Mouse (Mus musculus) forebrain, embryonic 12.5 days (tissue): ENCODE measurements at regions not wholly inside any gene's neighbourhood (a gene's known extent, or its start where the extent isn't known, plus 50 kb on each side); places are given as distances from the start of the nearest gene placed in this dataset.
A peak's percentile ranks its signal among the peaks of the same experiment; 100 is the strongest.
"Not testable (repeated sequence)": the region's sequence is repeated elsewhere in the genome, so short reads cannot be mapped to it uniquely, and the experiment has no call there.

Experiments
- ATAC-seq: fragments of 200-750 bp; cut with Nextera tagmentation; 2 replicates; pipeline ENCODE4 v1.8.0; 2017; ENCODE audit warnings: moderate TSS enrichment; ENCODE audit not compliant: low FRiP score
- H3K27ac ChIP-seq: fragments of 300-500 bp; sonication (generic); 2 replicates; pipeline ENCODE4 v1.5.1; 2016; ENCODE audit warnings: mild to moderate bottlenecking
- H3K27me3 ChIP-seq: fragments of 300-500 bp; sonication (generic); 2 replicates; pipeline ENCODE4 v1.6.1; 2016; ENCODE audit warnings: mild to moderate bottlenecking
- H3K36me3 ChIP-seq: fragments of 300-500 bp; sonication (generic); replicated peaks from 2 replicates; pipeline ENCODE4 v1.6.1; 2016; ENCODE audit warnings: mild to moderate bottlenecking
- H3K4me1 ChIP-seq: fragments of 300-500 bp; sonication (generic); 2 replicates; pipeline ENCODE4 v1.6.1; 2016
- H3K4me2 ChIP-seq: fragments of 300-500 bp; sonication (generic); 2 replicates; pipeline ENCODE4 v1.6.1; 2016; ENCODE audit warnings: mild to moderate bottlenecking, moderate library complexity
- H3K4me3 ChIP-seq: fragments of 300-500 bp; sonication (generic); replicated peaks from 2 replicates; pipeline ENCODE4 v1.5.1; 2016; ENCODE audit warnings: mild to moderate bottlenecking
- H3K9ac ChIP-seq: fragments of 300-500 bp; sonication (generic); 2 replicates; pipeline ENCODE4 v1.6.1; 2016; ENCODE audit warnings: mild to moderate bottlenecking
- H3K9me3 ChIP-seq: fragments of 300-500 bp; sonication (generic); 2 replicates; pipeline ENCODE4 v1.6.1; 2016
- WGBS: fragments of 180-500 bp; shearing (Covaris S2); methylation state at CpG from one replicate; pipeline ENCODE4 v1.1.7; 2016; 5-methylcytosine and 5-hydroxymethylcytosine counted together

DNA sequence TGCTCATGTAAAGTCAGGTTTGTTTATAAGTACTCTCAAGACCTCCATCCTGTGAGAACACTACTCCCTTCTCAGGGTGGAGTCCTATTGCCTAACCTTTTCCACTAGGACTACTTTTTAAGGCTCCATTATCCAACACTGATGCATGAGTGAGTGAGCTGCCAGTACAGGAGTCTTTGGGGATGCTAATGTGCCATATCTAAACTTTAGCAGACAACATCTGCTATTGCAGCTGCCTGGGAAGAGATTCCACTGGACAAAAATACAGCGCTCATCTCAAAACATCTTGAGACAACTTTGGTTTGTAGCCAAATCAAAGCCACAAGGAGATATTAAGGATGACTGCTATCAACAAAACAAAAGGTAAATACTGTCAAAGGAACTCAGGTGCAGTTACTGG lies 52.3 kb upstream of the Gm10985 start:
- Histone ChIP-seq H3K4me3 (no peak overlapping the region), H3K4me2 (no peak overlapping the region), H3K36me3 (no peaks in the 10 kb centered on the region), H3K4me1 (no peaks in the 10 kb centered on the region), H3K9ac (no peak overlapping the region), H3K27me3 (no peaks in the 10 kb centered on the region), H3K9me3 (no peaks in the 10 kb centered on the region), H3K27ac (no peak overlapping the region)
- no peak for ATAC-seq
- 95% methylated on average over 1 of the region's 1 CpGs for WGBS

DNA sequence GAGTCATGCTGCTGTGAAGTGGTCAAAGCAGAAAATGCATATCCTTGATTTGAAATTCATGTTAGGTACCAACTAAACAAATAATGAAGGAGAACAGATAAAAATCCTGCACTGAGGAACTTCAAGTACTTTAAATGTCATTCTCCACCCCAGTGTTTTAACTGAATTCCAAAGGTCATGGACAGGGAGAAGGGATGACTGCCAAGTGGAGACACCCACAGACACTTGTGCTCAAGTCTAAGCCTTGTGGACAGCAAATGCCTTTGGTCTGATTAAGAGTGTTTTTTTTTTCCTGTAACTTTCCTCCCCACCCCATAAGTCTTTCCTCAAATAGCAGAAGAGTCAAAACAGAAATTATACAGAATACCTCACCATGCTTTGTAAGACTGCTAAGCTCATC lies 55.2 kb upstream of the Gm10985 start:
- no peak overlapping the region for H3K4me3 ChIP-seq
- no peaks in the 10 kb centered on the region for H3K9me3 ChIP-seq
- H3K27me3 ChIP-seq, result no peaks in the 10 kb centered on the region
- no peak overlapping the region for H3K27ac ChIP-seq
- no peaks in the 10 kb centered on the region for H3K4me1 ChIP-seq
- no peak overlapping the region for H3K4me2 ChIP-seq
- ATAC-seq, result no peak
- H3K9ac ChIP-seq, result no peak overlapping the region
- no peaks in the 10 kb centered on the region for H3K36me3 ChIP-seq

DNA sequence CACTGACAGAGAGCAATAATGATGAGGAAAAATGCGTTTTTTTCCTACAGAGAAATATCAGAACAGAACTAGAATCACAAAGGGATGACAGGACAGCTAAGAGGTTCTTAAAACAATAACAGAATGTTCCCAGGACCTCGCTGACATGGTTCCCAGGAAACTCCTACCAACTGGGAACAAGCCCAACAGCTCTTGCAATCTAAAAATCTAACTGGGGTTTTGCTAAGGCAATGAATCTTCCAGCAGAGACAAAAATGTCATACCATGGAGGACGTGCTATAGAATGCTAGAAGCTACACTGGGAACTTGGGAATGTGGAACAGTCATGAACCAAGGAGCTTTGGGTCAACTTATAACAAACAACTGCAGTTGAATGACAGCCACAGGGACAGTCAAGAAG lies 59.7 kb upstream of the Gm10985 start:
- no peak overlapping the region for H3K9ac ChIP-seq
- WGBS, result 71% methylated on average over 3 of the region's 3 CpGs

DNA sequence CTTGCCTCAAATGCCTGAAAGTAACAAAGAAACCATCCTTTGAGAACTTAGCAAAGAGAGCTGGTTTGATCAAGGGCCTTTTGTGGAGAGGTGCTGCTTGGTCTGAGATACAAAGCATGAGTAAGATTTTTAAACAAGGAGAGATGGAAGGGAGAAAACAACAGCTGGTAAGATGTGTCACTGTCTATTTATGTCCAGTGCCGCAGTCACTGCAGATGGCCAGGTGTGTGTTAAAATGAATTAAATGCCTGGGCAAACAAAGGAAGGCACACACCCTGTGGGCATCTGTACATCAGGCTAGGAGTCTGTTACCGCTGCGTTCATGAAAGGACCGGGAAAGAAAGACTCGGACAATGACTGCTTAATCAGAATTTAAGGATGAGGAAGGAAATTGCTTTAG lies 68.2 kb upstream of the Gm10985 start:
- Histone ChIP-seq H3K36me3 (no peaks in the 10 kb centered on the region), H3K27ac (no peak overlapping the region), H3K9me3 (no peaks in the 10 kb centered on the region), H3K4me3 (no peak overlapping the region), H3K4me1 (no peaks in the 10 kb centered on the region), H3K27me3 (no peaks in the 10 kb centered on the region), H3K4me2 (no peak overlapping the region), H3K9ac (no peak overlapping the region)
- no peak for ATAC-seq
- WGBS, result 42% methylated on average over 5 of the region's 5 CpGs

More for the DNA sequence above, 59.7 kb upstream of the Gm10985 start:
- Histone ChIP-seq H3K36me3 (no peaks in the 10 kb centered on the region), H3K27ac (no peak overlapping the region), H3K9me3 (no peaks in the 10 kb centered on the region), H3K4me1 (no peaks in the 10 kb centered on the region), H3K4me3 (no peak overlapping the region), H3K27me3 (no peaks in the 10 kb centered on the region), H3K4me2 (no peak overlapping the region)
- ATAC-seq, result no peak

DNA sequence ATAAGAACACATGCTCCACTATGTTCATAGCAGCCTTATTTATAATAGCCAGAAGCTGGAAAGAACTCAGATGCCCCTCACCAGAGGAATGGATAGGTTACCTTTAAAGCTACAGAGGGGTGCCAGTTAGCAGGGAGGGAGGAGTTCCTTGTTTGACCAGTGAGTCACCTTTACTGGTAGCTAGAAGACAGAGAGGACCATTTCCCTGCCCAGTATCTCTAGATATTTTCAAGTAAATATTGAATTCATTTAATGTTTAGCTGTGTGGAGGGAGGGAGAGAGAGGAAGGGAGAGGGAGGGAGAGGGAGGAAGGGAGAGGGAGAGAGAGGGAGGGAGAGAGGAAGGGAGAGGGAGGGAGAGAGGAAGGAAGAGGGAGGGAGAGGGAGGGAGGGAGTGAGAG lies 77.3 kb upstream of the Gm10985 start:
- no peaks in the 10 kb centered on the region for H3K36me3 ChIP-seq
- H3K9ac ChIP-seq, result no peak overlapping the region
- no peak overlapping the region for H3K27ac ChIP-seq
- H3K4me2 ChIP-seq, result no peak overlapping the region
- no peaks in the 10 kb centered on the region for H3K9me3 ChIP-seq
- ATAC-seq, result no peak
- H3K27me3 ChIP-seq, result 0 out of 2 replicates have a peak, but pooled peaks cover 4% of the 10 kb centered on the region
- H3K4me3 ChIP-seq, result no peak overlapping the region
- no peaks in the 10 kb centered on the region for H3K4me1 ChIP-seq

DNA sequence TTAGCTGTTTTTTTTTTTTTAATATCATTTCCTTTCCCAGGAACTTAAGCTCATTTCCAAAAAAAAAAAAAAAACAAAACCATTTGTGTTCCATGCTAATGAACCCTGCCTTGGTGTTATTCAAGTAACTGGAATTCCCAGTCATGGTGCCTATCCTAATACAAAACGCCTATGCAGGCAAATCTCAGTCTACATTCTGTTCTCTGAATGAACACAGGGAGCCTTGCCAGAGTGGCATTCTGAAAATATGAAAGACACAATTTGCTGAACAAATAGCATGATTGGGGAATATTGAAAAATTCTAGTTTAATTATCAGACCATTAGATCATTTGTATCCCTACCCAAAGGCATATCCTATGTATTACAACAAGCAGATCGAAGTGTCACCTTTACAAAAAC lies 80.9 kb upstream of the Gm10985 start:
- Histone ChIP-seq H3K9ac (no peak overlapping the region), H3K9me3 (no peaks in the 10 kb centered on the region), H3K27ac (no peak overlapping the region), H3K4me2 (no peak overlapping the region), H3K4me1 (peaks cover 7% of the 10 kb centered on the region; the same call in 1 of the 2 replicates), H3K36me3 (no peaks in the 10 kb centered on the region), H3K27me3 (0 out of 2 replicates have a peak, but pooled peaks cover 4% of the 10 kb centered on the region), H3K4me3 (no peak overlapping the region)
- WGBS, result 87% methylated on average over 2 of the region's 2 CpGs
- no peak for ATAC-seq

DNA sequence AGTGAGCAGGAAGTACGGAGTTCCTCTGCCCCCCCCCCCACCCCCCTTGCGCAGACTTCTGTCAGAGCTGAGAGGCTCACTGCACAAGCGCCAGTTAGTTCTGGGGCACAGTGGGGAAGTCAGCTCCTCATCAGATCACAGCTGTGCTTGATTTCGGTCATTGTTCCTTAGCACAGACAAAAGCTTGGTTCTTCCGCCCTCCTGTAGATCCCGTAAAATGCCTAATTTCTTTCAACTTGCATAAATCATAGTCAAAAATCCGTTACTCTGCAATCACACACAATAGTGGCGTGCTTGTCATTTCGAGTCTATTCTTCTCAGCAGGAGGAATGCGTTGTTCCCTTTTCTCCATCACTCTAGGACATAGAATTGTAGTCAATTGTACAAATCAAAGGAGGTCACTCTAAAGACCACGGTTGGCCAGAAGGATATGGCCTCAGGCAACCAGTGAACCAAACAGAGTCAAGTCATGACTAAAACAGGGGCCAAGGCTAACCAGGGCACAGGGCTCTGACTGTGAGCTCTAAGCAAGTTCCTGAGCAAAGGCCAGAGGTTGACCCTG lies 83.3 kb upstream of the Gm10985 start:
- Histone ChIP-seq H3K4me3 (no peak overlapping the region), H3K27ac (no peak overlapping the region), H3K9ac (no peak overlapping the region), H3K4me2 (no peak overlapping the region), H3K9me3 (no peaks in the 10 kb centered on the region), H3K27me3 (0 out of 2 replicates have a peak, but pooled peaks cover 4% of the 10 kb centered on the region), H3K36me3 (no peaks in the 10 kb centered on the region), H3K4me1 (peaks cover 9% of the 10 kb centered on the region; the same call in 1 of the 2 replicates)
- ATAC-seq, result peak; percentile 55; the same call in 1 of the 2 replicates
- 36% methylated on average over 11 of the region's 11 CpGs for WGBS

DNA sequence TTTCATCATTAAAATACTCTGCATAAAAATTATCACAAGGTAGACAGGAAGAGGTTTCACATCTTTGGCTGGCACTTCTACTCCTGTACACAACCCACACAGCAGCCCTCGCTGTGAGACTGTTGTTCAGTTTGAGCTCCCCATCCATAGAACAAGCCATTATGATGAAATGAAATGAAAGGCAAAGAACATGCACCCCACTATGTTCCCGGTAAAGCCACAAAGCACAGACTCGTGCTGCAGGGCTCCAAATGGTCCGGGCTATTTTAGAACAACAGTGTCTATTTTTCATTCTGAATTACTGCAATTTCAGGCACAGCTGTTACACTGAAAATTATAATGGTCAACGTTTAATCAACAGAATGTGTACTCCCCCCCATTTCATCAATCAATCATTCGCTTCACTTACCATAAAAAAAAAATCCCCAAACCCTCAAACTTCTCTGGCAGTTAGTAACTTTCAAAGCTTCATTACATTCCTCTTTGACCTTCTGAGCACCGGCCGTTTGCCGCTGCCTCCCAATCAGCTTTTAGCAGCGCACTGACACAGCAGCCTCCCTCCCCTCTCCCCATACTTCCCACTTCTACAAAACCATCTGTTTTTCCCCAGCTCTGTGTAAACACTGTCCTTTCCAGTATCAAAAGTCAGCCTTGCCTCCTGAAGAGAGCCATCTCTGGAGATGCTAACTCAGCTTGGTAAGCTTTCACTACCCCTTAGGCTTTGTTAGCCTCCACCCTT lies 88.6 kb upstream of the Gm10985 start:
- no peaks in the 10 kb centered on the region for H3K27me3 ChIP-seq
- ATAC-seq, result 0 out of 2 replicates have a peak, but pooled peaks have one; percentile 36
- H3K27ac ChIP-seq, result no peak overlapping the region
- H3K4me1 ChIP-seq, result peaks cover 5% of the 10 kb centered on the region; the same call in 1 of the 2 replicates
- no peaks in the 10 kb centered on the region for H3K36me3 ChIP-seq
- no peak overlapping the region for H3K4me2 ChIP-seq
- no peak overlapping the region for H3K4me3 ChIP-seq
- H3K9ac ChIP-seq, result no peak overlapping the region
- H3K9me3 ChIP-seq, result no peaks in the 10 kb centered on the region
- 39% methylated on average over 10 of the region's 10 CpGs for WGBS

DNA sequence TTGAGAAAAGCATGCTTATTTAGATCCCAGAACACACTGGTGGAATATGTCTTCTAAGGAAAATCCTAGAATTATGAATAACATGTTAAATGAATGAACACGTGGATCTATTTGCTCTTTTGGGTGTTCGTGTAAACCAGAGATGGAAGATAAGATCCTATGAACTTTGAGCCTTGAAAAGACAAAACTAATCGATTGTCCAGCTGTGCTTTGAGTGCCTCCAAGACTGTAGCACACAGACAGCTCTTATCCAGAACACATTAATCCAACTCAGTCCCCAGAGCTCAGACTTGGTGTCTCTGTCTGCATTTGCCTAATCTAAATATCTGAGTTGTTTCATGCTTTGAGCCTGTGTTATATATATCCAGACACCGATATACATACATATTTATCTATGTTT lies 80.0 kb upstream of the Frem2 start:
- no peak for ATAC-seq
- Histone ChIP-seq H3K27ac (no peak overlapping the region), H3K4me3 (no peak overlapping the region), H3K27me3 (peaks cover 5% of the 10 kb centered on the region; the same call in 1 of the 2 replicates), H3K9me3 (no peaks in the 10 kb centered on the region), H3K4me2 (no peak overlapping the region), H3K9ac (no peak overlapping the region), H3K36me3 (no peaks in the 10 kb centered on the region), H3K4me1 (no peaks in the 10 kb centered on the region)
- 87% methylated on average over 4 of the region's 4 CpGs for WGBS

DNA sequence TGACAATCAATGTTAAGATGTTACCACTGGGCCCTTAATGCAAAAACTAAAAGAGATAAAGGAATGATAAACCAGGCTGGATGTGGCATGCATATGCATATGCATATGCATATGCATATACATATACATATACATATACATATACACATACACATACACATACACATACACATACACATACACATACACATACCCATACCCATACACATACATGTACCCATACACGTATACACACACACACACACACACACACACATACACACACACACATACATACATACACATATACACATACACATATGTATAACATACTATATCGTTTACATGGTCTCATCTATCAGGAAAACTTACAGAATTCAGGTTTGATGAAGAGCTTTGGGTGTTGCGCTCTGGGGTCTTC lies 78.5 kb upstream of the Frem2 start:
- not testable (repeated sequence) for H3K9me3 ChIP-seq, H3K36me3 ChIP-seq, H3K4me1 ChIP-seq, H3K27me3 ChIP-seq, H3K4me3 ChIP-seq, H3K27ac ChIP-seq, ATAC-seq, H3K4me2 ChIP-seq, H3K9ac ChIP-seq
- WGBS, result 93% methylated on average over 3 of the region's 3 CpGs

DNA sequence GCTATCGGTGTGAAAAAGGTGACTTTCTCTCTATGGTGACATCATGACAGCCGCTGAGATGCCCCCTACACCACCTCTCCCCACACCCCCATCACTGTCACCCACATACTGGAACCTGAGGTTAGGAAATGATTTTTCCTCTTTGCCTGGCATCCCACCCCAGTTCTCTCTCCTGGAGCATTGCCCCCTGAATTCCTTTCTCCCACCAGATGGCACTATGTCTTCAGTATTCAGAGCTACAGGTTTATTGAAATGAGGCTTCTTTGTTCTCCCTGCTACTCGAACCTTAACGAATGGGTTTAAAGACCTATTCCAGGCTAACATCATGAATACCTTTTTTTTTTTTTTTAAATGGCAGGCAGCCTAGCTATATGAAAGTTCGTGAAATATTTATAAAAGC lies 78.0 kb upstream of the Frem2 start:
- peak; percentile 70 for ATAC-seq
- Histone ChIP-seq H3K9me3 (no peaks in the 10 kb centered on the region), H3K4me1 (peaks cover 3% of the 10 kb centered on the region; the same call in 1 of the 2 replicates), H3K36me3 (no peaks in the 10 kb centered on the region), H3K4me2 (no peak overlapping the region), H3K27me3 (peaks cover 5% of the 10 kb centered on the region; the same call in 1 of the 2 replicates), H3K27ac (no peak overlapping the region), H3K9ac (no peak overlapping the region), H3K4me3 (no peak overlapping the region)
- 33% methylated on average over 5 of the region's 5 CpGs for WGBS

DNA sequence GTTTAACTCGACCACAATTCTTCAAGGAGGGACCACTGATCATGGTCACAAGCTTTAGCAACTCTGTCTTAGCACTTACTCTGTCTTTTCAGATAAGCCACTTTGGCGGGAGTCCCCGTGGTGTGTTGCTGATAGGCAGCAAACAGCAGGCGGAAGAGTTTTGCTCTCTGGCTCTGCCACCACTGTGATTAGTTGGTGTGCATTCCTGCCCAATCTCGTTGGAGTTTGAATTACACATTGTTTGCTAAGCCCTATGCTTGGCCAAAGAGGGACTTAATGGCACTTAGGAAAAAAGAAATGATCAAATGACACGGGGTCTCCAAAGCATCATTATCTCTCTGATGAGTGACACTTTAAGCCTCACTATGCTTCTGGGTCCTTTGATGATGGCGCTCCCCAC lies 73.3 kb upstream of the Frem2 start:
- WGBS, result 9% methylated on average over 7 of the region's 7 CpGs
- peaks cover 3% of the 10 kb centered on the region; the same call in 1 of the 2 replicates for H3K4me1 ChIP-seq
- H3K9me3 ChIP-seq, result 0 out of 2 replicates have a peak, but pooled peaks cover 3% of the 10 kb centered on the region
- H3K9ac ChIP-seq, result no peak overlapping the region
- no peaks in the 10 kb centered on the region for H3K36me3 ChIP-seq
- peaks cover 5% of the 10 kb centered on the region; the same call in 1 of the 2 replicates for H3K27me3 ChIP-seq
- H3K4me2 ChIP-seq, result no peak overlapping the region
- no peak overlapping the region for H3K4me3 ChIP-seq
- H3K27ac ChIP-seq, result no peak overlapping the region
- no peak for ATAC-seq

DNA sequence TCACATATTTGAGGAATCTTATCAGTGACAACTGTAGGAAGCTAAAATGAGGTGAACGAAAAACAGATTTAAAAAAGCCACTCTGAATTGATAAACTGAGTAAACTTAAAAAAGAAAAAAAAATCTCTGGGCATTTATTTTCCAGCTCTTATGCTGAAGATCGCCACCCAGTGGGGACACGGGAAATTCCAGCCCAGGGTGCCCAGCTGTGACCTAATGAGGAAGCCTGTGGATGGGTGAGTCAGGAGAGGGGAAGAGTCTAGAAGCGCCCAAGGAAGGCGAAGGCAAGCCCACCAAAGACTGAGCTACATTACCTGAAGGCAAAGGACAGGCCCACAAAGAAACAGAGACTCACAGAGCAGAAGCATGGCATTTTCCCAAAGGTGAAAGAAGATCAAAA lies 72.7 kb upstream of the Frem2 start:
- H3K4me2 ChIP-seq, result no peak overlapping the region
- no peaks in the 10 kb centered on the region for H3K36me3 ChIP-seq
- 0 out of 2 replicates have a peak, but pooled peaks cover 3% of the 10 kb centered on the region for H3K9me3 ChIP-seq
- no peak for ATAC-seq
- H3K27me3 ChIP-seq, result peaks cover 4% of the 10 kb centered on the region; the same call in 1 of the 2 replicates
- 34% methylated on average over 5 of the region's 5 CpGs for WGBS
- H3K4me3 ChIP-seq, result no peak overlapping the region
- H3K27ac ChIP-seq, result no peak overlapping the region
- H3K4me1 ChIP-seq, result peaks cover 3% of the 10 kb centered on the region; the same call in 1 of the 2 replicates
- no peak overlapping the region for H3K9ac ChIP-seq
